Mouse (Mus musculus) NIH3T3 (cell line): Measurements from ENCODE around the gene Nbea.

Source experiments
- DNase-seq: peaks from one replicate; pipeline ENCODE4 v3.0.0-alpha.2; 2012; ENCODE audit warnings: low read depth

Gene Nbea

DNA sequence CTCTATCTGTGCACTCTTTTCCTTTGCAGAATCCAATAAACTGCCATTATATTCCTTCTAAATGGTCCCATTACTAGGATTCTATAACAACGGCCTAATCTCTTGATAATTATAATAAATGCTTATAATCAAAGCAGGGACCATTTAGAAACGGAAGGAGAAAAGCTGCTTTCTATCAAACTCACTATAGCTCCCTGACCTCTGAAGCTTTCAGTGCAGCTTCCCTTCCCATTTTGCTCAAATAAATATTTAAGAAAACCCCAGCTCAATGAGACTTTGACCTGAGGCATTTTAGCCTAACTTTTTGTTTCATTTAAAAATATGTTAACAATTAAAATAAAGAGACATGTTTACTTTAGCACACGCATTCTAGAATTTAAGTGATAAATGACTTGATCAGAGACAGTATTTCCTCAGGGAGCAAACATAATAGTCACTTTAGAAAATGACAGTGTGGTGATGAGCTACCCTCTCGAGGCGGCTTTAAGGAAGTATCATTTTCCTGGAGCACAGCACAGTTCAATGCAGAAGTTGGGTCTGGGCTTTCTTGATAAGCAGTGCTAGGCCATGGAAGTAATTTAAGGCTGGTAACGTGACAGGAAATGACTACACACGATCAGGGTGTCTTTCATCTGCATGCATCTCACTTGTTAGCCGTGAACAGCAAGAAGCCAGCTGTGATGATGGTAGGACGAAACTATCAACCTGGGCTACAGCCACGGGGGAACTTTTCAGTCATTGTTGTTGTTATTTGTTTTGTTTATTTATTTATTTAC lies 354.8 kb downstream of the Nbea start:
- DNase-seq: no peak

DNA sequence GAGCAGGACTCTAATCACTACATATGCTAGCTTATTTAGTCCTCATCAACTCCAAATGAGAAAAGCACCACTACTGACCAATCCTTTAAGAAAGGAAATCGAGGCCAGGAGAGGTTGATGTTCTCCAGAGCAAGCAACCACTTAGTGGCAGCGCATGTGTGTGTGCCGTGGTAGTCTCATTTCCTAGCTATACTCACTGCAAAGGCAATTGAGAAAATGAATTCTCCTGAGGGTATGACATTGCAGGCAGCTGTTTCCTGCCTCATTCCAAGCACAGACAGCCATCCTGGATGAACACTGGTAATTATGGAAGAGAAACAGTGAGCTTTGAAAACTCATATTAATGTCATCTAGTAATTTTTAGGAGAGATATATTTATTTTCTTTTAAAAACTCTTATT lies 358.6 kb downstream of the Nbea start:
- no peak for DNase-seq

DNA sequence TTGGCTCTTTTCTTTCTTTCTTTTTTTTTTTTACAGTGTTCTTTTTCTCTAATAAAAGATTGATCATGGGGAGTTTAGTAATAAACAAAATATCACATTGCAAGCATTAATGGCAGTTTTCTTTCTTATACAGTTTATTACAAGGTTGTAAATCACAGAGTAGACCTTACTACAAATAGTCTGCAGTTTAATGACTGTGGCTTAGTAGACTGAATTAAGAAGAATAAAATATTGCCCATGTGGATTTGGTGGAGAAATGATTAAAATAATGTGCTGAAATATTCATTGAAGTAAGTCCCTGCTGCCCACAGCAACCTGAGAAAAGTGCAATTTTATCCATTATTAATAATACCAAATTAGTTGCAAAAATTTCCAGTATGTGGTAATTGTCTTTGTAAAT lies 363.9 kb downstream of the Nbea start:
- DNase-seq: no peak

DNA sequence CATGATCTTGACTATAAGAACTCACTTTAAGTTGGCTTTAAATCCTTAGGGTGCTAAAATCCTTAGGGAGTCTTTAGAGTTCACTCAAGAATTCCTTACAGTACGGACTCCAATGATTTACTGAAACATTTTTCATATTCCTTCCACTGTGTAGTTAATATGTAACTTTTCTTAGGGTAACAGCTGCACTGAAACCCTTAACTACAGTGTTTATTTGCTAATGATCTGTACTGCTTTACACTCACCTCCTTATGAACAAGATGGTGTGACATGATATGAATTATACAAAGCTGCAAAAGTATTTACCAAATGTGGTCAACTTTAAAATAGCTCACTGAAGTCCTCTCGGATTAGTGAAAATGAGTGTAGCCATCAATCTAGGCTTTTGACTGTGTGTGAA lies 365.4 kb downstream of the Nbea start:
- no peak for DNase-seq

DNA sequence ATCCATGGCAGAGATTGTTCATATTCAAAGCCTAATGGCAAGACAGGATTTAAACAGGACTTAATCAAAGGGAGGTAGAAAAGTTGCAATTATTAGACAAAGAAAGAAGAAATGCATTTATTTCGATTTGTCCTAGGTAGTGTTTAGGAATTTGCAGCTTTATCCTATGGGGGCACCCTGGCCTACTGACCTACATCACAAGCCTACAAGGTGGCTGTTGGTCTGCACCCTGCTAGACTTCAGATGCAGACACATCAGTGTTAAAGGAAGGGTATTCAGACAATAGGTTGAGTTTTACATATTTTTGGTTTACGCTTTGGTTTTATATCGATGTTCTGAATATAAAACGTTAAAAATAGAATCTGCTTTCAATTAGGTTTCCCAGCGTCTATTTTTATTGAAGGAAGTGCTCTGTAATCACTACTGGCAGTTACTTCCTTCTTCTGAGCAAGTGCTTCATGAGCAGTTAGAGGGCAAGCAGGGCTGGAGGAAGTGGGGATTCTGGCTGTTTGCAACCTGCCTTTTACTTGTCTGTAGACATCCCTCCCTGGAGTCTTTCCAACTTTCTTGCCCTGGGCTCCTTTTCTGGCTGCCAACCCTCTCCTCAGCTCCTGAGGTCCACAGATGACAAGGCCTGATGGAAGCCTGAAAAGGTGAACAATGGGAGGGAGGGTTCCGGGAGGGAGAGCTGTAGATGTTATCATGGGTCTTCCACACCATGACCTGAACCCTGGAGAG lies 366.7 kb downstream of the Nbea start:
- DNase-seq: peak; percentile 31

DNA sequence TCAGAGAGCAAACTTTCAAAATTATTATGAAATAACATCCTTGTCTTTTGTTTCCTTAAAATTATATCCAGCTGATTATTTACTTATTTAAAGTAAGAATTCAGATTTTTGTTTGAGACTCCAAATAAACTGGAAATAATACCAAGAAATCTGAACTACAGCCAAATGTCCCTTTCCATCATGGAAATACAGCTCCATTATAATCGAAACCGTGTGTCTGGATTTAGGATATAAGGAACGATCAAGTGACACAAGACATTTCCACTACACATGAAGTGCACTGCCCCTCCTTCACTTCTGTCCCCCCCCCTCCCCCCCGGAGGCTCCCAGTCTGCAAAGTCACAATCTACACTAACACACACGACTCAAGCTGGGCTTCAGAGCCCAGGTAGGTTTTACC lies 367.4 kb downstream of the Nbea start:
- no peak for DNase-seq

DNA sequence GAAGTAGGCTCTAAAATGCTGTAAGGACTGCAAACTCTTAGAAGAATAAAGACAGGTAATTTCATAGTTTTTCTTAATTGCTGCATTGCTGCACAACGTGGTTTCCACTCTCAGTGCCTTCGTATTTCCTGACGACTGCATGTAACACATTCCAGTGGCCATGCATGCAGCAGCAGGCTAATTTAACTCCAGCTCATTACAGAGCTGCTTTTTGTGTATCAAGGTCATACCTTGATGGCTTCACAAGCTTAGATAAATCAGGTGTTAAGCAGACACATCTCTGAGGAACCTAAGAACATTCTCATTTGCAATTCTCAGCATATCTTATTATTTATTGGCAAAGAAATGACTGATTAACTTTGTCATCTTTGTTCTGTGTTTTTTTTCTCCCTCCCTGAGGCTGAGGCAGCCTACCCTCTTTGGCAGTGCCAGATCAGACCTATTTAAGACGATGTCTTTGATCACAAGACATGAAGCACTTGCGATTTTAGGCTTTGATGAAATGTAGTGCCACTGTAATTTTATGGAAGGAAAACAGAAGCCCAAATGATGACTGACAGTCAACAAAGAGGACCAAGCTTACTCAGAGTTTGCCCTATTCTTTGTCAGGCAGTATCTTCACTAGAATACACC lies 368.4 kb downstream of the Nbea start:
- no peak for DNase-seq

DNA sequence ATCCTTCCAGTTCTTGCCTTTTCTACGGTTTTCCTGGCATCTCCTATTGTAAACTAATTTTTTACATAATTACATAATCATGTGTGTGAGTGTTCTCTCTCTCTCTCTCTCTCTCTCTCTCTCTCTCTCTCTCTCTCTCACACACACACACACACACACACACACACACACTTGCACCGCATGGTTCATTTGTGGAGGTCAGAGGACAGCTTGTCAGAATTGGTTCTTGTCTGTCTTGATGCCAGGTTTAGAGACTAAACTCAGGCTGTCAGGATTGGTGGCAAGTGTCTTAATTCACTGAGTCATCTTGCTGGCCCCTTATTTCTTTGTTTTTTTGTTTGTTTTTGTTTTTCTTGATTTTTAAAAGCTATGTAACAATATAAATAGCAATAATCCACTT lies 388.7 kb downstream of the Nbea start:
- no peak for DNase-seq

DNA sequence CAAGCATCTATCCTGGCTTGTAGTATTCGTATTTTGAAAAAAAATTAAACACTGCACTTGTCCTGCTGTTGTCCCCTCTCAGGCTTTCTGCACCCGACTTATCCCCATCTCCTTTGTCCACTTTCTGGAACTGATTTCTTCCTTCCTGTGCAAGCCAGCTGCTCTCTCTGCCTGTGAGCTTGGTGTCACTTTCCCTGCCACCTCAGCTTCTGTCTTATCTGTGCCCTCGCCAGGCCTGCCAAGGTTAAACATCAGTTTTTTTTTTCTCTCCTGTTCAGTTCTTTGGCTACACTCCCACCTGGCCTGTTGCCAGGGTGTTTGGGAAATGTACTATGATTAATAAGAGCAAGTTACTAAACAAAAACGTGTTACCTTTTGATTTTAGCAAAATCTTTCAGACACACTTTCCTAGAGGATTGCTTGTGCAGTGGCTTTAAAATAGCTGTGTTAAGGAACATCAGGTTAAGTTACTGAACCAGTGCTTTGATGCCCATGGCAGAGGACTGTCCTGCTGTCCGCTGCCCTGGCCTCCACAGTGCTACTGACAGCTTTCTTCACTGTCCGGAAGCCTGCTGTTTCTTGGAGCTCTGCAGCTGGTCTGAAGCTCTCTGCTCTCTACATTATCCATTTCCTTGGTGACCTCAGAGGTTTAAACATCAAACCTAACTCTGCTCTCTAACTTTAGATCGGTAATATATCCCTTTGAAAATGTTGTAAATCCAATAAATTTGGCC lies 389.5 kb downstream of the Nbea start:
- peak; percentile 80 for DNase-seq

DNA sequence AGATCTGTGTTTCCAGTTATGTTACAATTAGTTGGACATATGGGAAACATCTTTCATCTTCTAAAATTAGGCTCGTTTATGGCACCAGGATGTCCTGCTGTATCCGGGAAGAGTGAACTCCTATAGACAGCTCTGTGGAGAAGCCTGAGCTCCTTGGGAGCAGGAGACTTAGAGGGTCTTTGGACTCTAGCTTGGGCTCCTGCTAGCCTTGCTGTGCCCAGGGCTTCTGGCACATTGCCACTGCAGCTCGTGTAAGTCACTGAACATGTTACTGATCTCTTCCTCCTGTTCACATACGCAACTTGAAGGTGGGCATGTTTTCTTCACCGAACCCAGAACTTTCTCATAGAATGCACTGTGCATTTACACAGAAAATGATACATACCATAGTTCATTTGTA lies 391.2 kb downstream of the Nbea start:
- no peak for DNase-seq

DNA sequence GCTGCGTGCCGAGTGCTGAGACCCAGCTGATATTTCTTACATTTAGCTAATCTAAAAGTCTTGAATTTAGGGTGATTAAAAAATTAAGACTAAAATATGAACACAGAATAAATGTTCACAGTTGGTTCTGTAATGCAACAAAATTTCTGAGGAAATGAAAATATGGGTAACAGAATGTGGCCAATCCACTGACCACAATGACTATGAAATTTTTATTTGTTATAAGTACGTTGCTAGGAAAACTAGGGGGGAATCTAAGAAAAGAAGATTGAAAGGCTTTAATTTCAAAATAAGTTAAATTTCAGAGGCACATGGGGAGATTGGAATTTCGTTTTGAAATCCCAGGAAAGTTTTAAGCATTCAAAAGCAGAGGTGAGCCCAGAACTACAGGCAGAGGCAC lies 392.9 kb downstream of the Nbea start:
- DNase-seq: no peak

DNA sequence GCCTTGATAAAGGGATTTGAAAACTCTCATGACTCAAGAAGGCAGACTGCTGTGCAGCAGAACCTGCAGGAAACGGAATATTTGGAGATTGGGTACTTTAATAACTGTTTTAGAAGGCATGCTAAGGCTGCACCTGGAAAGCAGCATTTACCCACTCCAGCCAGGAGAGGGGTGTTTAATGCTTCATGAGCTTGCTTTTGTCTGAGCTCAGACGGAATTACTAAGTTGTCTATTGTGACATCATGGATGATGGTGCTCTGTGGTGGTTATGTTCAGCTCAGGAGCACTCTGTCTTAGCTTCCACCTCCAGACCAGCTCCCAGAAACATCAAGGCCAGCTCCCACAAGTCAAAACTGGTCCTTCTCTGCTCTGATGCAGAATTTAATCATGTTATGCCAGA lies 393.6 kb downstream of the Nbea start:
- peak; percentile 64 for DNase-seq

DNA sequence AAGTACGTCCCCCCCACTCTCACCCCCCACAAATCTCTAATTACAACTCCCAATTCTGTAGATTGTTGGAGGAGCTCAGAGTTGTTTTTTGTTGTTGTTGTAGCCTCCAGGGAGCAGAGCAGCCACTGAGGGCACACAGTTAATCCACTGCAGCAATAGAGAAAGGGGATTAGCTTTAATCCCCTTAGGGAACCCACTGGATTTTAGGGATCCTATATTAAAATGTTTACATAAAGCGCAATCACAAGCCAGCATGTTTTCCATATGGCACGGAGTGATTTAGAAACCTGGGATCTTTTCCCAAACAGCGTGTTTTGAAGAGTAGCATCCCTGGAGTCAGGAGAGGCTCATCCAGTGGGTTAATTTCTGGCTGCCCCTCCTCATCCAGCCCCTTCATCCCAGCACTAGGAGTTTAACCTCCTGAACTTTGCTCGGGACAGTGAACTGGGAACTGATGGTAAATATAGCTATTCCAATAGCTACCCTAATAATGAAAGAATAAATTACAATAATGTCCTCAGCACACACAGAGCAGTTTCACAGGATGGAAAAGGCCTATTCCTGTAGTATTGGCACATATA lies 394.8 kb downstream of the Nbea start:
- DNase-seq: no peak

DNA sequence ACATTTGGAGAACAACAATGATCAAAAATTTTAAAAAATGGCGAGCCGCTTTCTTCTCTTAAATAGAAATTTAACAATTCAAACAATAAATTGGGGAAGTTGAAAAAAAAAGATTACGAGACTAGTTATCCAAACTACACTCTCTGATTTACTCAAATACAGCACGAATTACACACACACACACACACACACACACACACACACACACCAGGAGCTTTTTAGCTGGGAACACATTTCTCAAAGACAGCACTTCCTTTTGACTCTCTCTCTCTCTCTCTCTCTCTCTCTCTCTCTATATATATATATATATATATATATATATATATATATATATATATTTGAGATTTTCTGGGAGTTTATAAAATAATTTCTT lies 395.3 kb downstream of the Nbea start:
- DNase-seq: no peak

DNA sequence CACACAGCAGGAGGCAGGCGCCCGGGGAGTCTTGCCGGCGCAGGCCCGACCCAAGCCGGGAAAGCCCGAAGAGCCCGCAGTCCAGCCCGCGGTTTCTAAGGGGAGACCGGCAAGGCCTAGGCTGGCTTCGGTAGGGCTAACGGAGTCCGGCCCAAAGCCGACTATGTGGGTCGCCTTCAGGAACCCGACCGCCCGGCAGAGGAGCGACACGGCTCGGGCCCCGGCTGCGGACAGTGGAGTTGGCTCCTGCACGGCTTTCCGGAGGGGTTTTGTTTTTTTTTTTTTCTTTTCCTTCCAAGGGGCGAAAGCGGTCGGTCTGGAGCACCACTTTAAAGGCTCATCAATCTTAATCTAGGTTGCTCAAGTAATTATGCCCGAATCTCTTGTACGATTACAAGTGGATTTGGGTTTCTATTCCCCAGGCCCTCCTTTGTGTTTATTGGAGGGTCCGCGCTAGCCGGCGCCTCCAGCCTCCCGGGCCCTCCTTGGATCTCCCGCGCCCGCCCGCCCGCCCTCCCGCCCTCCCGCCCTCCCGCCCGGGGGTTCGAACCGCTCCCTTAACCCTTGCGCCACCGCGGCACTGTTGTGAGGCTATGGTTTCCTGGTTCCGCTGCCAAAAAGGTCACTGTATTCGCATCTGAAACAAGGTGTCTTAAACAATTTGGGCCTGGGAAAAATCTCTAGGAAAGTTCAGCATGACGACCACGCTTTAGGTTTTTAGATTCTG lies 395.9 kb downstream of the Nbea start:
- peak; percentile 75 for DNase-seq

DNA sequence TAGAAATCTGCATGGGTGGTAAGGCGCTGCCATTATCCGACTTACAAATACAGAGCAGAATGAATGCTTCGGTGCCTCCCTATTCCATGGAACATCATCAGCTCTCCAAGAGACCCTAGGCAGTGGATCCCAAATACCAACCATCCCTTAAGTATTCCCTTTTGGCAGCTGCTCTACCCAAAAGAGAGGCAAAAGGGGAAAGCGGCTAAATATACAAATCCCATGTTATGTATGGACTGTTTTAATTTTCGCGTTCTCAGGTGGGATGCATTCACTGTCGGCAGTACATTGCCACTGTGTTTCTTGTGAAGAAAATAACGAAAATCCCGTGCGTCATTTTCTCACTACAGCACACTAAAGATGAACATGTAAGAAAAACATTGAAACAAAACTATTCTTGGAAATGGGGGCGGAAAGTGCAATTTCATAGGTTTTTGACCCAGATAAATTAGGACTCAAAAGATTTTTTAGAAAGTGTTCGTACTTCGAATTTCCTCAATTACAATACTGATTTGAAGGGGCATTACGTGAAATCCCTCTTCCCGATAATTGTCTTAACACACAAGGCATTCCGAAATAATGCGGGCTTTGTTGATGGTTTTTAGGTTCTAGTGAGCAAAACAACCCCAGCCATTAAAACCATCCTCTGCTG lies 396.5 kb downstream of the Nbea start:
- peak; percentile 56 for DNase-seq

DNA sequence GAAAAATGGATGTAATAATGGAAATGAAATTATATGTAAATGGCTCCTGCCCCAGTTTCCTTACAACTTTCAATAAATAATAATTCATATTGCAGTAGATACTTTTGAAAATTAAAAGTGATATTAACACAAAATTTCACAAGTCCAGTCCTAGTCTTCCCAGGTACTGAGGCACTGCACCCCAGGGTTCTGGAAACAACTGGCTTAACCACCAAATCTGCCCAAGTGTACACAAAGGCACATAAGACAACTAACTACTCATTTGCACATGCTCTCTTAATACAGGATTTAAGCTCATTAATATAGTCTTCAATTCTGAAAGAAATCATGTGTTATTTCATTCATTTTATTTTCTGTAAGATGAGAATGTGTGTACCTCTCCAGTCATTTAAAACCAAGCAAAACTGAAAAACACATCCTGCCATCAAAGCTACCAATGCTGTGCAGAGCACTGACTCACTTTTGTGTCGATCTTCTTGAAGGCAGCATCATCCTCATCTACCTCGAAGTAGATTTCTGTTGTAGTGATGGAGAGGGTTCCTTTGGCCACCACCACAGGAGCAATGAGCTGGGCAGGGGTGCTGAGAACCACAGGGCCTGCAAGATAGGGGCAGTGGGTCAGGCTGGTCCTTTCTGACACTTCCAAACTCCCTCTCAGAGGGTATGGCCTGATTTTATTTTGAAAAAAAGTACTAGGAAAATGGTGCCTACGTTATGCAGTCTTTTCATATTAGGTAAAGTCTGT lies 397.3 kb downstream of the Nbea start:
- DNase-seq: peak; percentile 46

DNA sequence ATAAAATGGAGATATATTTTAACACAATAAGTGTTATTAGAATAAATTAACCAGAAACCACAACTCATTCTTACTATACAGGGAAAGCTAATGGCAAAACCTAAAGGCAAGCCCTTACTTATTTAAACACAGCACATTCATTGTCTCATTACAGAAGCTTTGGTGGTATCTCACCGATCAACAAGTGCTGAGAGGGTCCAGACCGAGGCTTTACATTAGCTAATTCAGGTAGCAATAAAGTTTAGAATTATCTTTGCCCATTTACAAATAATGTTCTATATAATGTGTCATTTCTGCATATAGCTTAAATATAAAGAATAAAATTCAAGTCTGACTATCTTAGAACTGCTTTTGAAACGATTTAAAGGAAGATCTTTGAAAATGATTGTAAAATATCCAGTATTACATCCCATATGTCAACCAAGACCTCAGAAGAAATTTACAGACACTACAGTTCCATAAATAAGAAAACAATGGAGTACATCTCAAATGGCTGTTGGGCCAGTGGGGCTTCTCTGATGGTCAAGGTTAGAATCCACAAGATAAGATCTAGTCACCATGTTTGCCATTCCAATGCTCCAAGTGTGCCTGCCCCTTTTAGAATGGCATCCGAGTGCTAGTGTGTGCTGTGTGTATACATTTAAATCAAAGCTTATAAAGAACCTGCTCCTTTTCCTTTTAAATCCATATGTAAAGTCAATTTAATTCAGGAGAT lies 398.1 kb downstream of the Nbea start:
- peak; percentile 57 for DNase-seq

DNA sequence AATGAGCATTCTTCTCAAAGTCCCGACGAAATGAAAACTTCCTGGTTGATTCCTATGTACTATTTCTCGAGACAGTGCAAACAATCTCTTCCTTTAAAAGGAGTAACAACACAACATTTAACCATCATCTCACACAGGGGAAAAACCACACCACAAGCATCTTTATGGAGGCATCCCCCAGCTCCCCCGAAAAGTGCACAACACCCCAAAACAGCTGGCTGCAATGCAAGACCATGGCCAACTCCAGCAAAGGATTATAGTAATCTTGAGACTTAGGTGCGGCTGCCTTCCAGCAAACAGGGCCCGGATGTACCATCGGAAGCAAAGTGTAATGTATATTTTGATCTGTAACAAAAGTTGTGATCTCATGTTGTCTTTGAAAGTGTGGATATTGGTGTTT lies 399.4 kb downstream of the Nbea start:
- DNase-seq: peak; percentile 59
